Mouse (Mus musculus) macrophage (primary cell): ENCODE results near the gene Ctps2. TPM values are rescaled to one million over a fixed set of nuclear protein-coding genes. Genes with fewer than 3 reads are reported as not detected.

ENCODE experiments used
- polyA plus RNA-seq: library from polyadenylated mRNA; stranded (reverse); fragments of 250-400 nt; gene quantifications from 3 replicates; pipeline ENCODE4 v1.2.4, GENCODE M21; 2018; ENCODE audit warnings: inconsistent platforms

The Ctps2 gene
- polyA plus RNA-seq, 1 experiment from 2014 or later, result 47.7 TPM

Other genes starting within 250 kb of the Ctps2 start
- gene Rbbp7, start 140.8 kb upstream of the Ctps2 start, polyA plus RNA-seq, result 61.1 to 131 TPM (median 79.3 TPM) in 3 replicates
- gene Txlng, start 71.8 kb upstream of the Ctps2 start, polyA plus RNA-seq, result 4.8 to 6.2 TPM (median 5.8 TPM) in 3 replicates
- gene Syap1, start 12.8 kb upstream of the Ctps2 start, polyA plus RNA-seq, result 59.8 to 63.5 TPM (median 60.5 TPM) in 3 replicates
- not detected in 3 replicates for gene S100g, start 63.4 kb downstream of the Ctps2 start, polyA plus RNA-seq